Mouse (Mus musculus) hindbrain, embryonic 16.5 days (tissue): ENCODE results near the gene Tgfb1i1. TPM values are rescaled to one million over a fixed set of nuclear protein-coding genes. Genes with fewer than 3 reads are reported as not detected.
A peak's percentile ranks its signal among the peaks of the same experiment; 100 is the strongest.

ENCODE experiments used
- ATAC-seq: fragments of 200-750 bp; cut with Nextera tagmentation; 2 replicates; pipeline ENCODE4 v1.8.0; 2017; ENCODE audit warnings: moderate TSS enrichment, moderate library complexity
- H3K27ac ChIP-seq: fragments of 300-500 bp; sonication (generic); 2 replicates; pipeline ENCODE4 v1.5.1; 2014; ENCODE audit warnings: low read depth, mild to moderate bottlenecking, control low read depth, low read length, moderate library complexity
- H3K27me3 ChIP-seq: fragments of 300-500 bp; sonication (generic); replicated peaks from 2 replicates; pipeline ENCODE4 v1.6.1; 2014; ENCODE audit warnings: low read length; ENCODE audit not compliant: control insufficient read depth, insufficient read depth
- H3K36me3 ChIP-seq: fragments of 300-500 bp; sonication (generic); 2 replicates; pipeline ENCODE4 v1.6.1; 2014; ENCODE audit warnings: mild to moderate bottlenecking, low read length, moderate library complexity, mixed read lengths; ENCODE audit not compliant: control insufficient read depth, insufficient read depth
- H3K4me1 ChIP-seq: fragments of 300-500 bp; sonication (generic); 2 replicates; pipeline ENCODE4 v1.6.1; 2014; ENCODE audit warnings: low read depth, low read length; ENCODE audit not compliant: control insufficient read depth, insufficient read depth
- H3K4me2 ChIP-seq: fragments of 300-500 bp; sonication (generic); 2 replicates; pipeline ENCODE4 v1.6.1; 2014; ENCODE audit warnings: mild to moderate bottlenecking, low read length, control low read depth, moderate library complexity
- H3K4me3 ChIP-seq: fragments of 300-500 bp; sonication (generic); 2 replicates; pipeline ENCODE4 v1.5.1; 2014; ENCODE audit warnings: mild to moderate bottlenecking, low read length, control low read depth, moderate library complexity
- H3K9ac ChIP-seq: fragments of 300-500 bp; sonication (generic); 2 replicates; pipeline ENCODE4 v1.6.1; 2014; ENCODE audit warnings: low read depth, mild to moderate bottlenecking, control low read depth, low read length, moderate library complexity
- H3K9me3 ChIP-seq: fragments of 300-500 bp; sonication (generic); 2 replicates; pipeline ENCODE4 v1.6.1; 2014; ENCODE audit warnings: mild to moderate bottlenecking, low read length, moderate library complexity; ENCODE audit not compliant: control insufficient read depth
- WGBS: fragments of 180-500 bp; shearing (Covaris S2); extraction: QIAGEN DNeasy Blood & Tissue Kit; methylation state at CpG from one replicate; pipeline ENCODE4 v1.1.7; 2014; 5-methylcytosine and 5-hydroxymethylcytosine counted together
- polyA plus RNA-seq: library from polyadenylated mRNA; unstranded; fragments of >200 nt; fragmentation: Nextera tagmentation; extraction: Ambion mirVana; gene quantifications from 2 replicates; pipeline ENCODE4 v1.2.1, GENCODE M21; 2015

The Tgfb1i1 gene
- polyA plus RNA-seq, 1 experiment from 2014 or later: 27.8 TPM

- Histone ChIP-seq H3K9ac (no peak overlapping the region), H3K4me3 (no peak overlapping the region), H3K4me1 (peaks cover 13% of the 10 kb centered on the region), H3K36me3 (no peaks in the 10 kb centered on the region), H3K27ac (no peak overlapping the region), H3K9me3 (no peaks in the 10 kb centered on the region), H3K27me3 (no peaks in the 10 kb centered on the region), H3K4me2 (no peak overlapping the region)
- ATAC-seq: no peak
- 77% methylated on average over 3 of the region's 3 CpGs for WGBS
These were observed 49.9 kb downstream of the Tgfb1i1 start for GRCm38 (mm10) chr7:128296514-128296913.

DNA sequence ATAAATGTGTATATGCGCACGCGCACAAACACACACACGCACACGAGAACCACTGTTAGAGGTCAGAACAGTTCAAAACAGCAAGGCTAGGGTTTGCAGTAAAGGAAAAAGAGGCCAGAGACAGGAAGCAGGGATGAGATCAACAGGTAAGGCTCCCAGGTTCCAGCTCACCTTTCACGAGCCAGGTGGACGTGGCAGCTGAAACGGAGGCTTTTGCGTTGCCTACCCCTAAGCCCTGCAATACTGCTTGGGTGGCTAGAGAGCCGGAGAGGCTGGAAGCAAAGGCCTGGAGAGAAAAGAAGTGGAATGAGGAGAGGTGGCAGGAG, 50.6 kb downstream of the Tgfb1i1 start:
- Histone ChIP-seq H3K4me3 (peak overlapping the region; percentile 85), H3K27ac (no peak overlapping the region; the same call in 1 of the 2 replicates), H3K36me3 (no peaks in the 10 kb centered on the region), H3K9ac (peak overlapping the region; percentile 94), H3K27me3 (no peaks in the 10 kb centered on the region), H3K4me1 (peaks cover 13% of the 10 kb centered on the region), H3K4me2 (peak overlapping the region; percentile 80), H3K9me3 (no peaks in the 10 kb centered on the region)
- WGBS: 37% methylated on average over 10 of the region's 10 CpGs
- ATAC-seq: 0 out of 2 replicates have a peak, but pooled peaks have one; percentile 6

DNA sequence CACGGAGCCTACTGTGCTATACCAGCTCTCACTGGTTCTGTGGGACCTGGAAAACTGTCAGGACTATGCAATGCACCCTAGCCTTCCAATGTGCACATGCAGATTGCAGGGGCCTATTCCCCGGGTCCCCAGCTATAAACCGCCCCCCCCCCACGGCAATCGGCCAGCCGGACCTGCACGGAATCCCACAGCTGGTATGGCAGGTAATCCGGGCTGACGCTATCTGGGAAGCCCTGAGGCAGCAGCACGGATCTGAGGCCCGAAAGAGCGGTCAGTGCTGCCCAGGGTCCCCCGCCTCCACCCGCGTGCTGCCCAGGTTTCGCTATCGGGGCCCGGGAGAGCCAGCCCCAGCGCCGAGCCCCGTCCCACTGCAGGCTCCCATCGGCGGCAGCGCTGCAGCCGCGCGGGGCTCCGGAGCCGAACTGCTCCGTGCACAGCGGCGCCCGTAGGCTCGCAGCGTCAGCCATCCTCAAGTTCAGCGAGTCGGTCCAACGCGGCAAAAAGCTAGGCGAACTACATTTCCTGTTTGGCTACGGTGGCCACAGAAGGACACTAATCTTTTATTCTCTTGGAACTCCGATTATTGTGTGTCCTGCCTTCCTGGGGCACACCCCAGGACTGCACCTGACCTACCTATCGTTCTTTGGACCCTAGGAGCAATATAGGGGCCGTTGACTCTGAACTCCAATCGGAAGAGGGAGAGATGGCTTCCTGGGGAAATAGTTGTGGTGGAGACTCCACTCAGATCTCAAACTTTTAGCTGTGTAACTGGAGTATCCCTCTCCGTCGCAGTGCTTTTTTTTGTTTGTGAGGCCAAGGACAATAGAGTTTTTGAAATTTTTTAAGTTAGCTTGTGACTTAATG, 51.2 kb downstream of the Tgfb1i1 start, which contains the start of gene BC017158:
TSS of gene BC017158 (minus strand) at position 554 of the 864 bp plus-strand sequence.
- Histone ChIP-seq H3K4me1 (peaks cover 13% of the 10 kb centered on the region), H3K4me2 (peak within 1 kb of the TSS; percentile 80), H3K9ac (peak within 1 kb of the TSS; percentile 94), H3K27me3 (no peaks in the 10 kb centered on the region), H3K4me3 (peak within 1 kb of the TSS; percentile 85), H3K36me3 (no peaks in the 10 kb centered on the region), H3K27ac (peak within 1 kb of the TSS; percentile 73), H3K9me3 (no peaks in the 10 kb centered on the region)
- 2% methylated on average over 44 of the region's 47 CpGs for WGBS
- ATAC-seq: peak; percentile 78

DNA sequence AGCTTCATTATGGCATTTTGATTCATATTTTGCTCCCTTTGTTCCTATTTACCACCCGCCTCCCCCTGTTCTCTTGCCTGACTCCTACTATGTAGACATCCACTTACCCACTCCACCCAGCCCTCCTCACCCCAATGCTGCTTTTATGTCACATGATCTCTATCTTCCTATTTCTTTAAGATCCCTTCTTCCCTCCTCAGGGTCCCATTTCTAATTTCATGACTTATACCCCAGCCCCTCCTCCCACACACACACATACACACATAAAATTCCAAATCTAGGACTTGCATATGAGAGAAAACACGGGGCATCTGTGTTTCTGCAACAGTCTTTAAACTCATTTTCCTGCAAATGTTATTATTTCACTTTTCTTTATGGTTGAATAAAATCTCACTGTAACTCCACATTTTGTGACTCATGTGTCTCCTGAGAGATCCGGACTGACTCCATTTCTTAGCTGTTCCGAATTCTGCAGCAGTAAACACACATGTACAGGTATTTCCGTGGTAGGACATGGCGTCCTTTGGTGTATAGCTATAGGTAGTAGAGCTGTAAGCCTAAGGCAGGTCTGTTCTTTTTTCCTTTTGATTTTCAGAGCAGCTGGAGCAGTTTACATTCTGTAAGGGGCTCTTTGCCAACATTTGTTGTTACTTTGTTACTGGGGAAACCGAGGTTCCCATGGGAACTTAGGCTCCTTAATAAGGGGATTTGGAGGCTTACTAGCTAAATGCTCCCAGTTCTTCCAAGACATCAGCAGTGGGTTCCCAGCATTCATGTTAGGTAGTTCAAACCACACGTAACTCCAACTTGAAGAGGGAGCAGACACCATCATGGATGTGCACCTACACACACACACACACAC, 52.1 kb downstream of the Tgfb1i1 start:
- H3K9ac ChIP-seq: peak overlapping the region; percentile 94
- no peak for ATAC-seq
- WGBS: 66% methylated on average over 8 of the region's 8 CpGs

GRCm38 (mm10) chr7:128300952-128301351, 54.3 kb downstream of the Tgfb1i1 start:
- no peak for ATAC-seq
- H3K27ac ChIP-seq: no peak overlapping the region
- H3K27me3 ChIP-seq: no peaks in the 10 kb centered on the region
- no peaks in the 10 kb centered on the region for H3K9me3 ChIP-seq
- no peak overlapping the region for H3K4me2 ChIP-seq
- WGBS: 74% methylated on average over 3 of the region's 3 CpGs
- no peak overlapping the region for H3K9ac ChIP-seq
- no peaks in the 10 kb centered on the region for H3K36me3 ChIP-seq
- H3K4me1 ChIP-seq: peaks cover 13% of the 10 kb centered on the region
- no peak overlapping the region for H3K4me3 ChIP-seq

More for the DNA sequence above, 52.1 kb downstream of the Tgfb1i1 start:
- Histone ChIP-seq H3K4me2 (peak overlapping the region; percentile 80), H3K27ac (no peak overlapping the region), H3K4me3 (peak overlapping the region; percentile 85), H3K27me3 (no peaks in the 10 kb centered on the region), H3K4me1 (peaks cover 13% of the 10 kb centered on the region), H3K9me3 (no peaks in the 10 kb centered on the region), H3K36me3 (no peaks in the 10 kb centered on the region)

DNA sequence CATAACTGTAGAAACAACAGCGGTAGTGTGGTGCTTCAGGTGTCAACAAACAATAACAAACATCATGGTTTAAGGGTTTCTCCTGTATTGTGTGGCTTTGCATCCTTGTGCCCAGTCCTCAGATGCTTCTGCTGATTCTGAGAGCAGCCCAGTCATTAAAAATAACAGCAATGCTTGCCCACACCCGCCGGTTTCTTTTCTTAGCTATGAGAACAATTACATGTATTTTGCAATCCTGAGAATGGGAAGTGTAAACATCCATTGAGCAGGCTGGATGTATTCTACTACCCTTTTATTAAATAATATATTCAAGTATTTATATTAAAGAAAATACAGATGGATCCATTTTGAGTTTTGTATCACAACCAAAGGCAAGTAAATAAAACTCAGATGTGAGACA, 55.5 kb downstream of the Tgfb1i1 start:
- Histone ChIP-seq H3K9ac (no peak overlapping the region), H3K36me3 (no peaks in the 10 kb centered on the region), H3K4me3 (no peak overlapping the region), H3K9me3 (no peaks in the 10 kb centered on the region), H3K27ac (no peak overlapping the region), H3K4me2 (no peak overlapping the region), H3K4me1 (peaks cover 9% of the 10 kb centered on the region), H3K27me3 (no peaks in the 10 kb centered on the region)
- 81% methylated on average over 3 of the region's 3 CpGs for WGBS
- no peak for ATAC-seq

- Histone ChIP-seq H3K4me1 (no peaks in the 10 kb centered on the region), H3K9ac (no peak overlapping the region), H3K4me2 (no peak overlapping the region), H3K36me3 (no peaks in the 10 kb centered on the region), H3K9me3 (no peaks in the 10 kb centered on the region), H3K27me3 (no peaks in the 10 kb centered on the region), H3K4me3 (no peak overlapping the region), H3K27ac (no peak overlapping the region)
- 71% methylated on average over 6 of the region's 6 CpGs for WGBS
- ATAC-seq: no peak
These were observed 57.6 kb downstream of the Tgfb1i1 start for GRCm38 (mm10) chr7:128304198-128304597.

GRCm38 (mm10) chr7:128304907-128305306, 58.3 kb downstream of the Tgfb1i1 start:
- Histone ChIP-seq H3K9ac (no peak overlapping the region), H3K4me3 (no peak overlapping the region), H3K36me3 (no peaks in the 10 kb centered on the region), H3K27me3 (no peaks in the 10 kb centered on the region), H3K4me2 (no peak overlapping the region), H3K27ac (no peak overlapping the region), H3K9me3 (no peaks in the 10 kb centered on the region), H3K4me1 (no peaks in the 10 kb centered on the region)
- WGBS: 12% methylated on average over 5 of the region's 5 CpGs
- ATAC-seq: peak; percentile 86
